Mouse (Mus musculus) embryonic facial prominence, embryonic 11.5 days (tissue): ENCODE data around the gene Naaladl2. TPM values are rescaled to one million over a fixed set of nuclear protein-coding genes. Genes with fewer than 3 reads are reported as not detected.

Experiments used
- ATAC-seq: fragments of 200-750 bp; cut with Nextera tagmentation; replicated peaks from 2 replicates; pipeline ENCODE4 v1.8.0; 2017; ENCODE audit warnings: low read depth; ENCODE audit not compliant: insufficient number of reproducible peaks, low FRiP score, low TSS enrichment
- DNase-seq: peaks from one replicate; pipeline ENCODE4 v3.0.0-alpha.2; 2015; ENCODE audit warnings: low spot score
- H3K27ac ChIP-seq: fragments of 300-500 bp; sonication (generic); replicated peaks from 2 replicates; pipeline ENCODE4 v1.5.1; 2014; ENCODE audit warnings: mild to moderate bottlenecking, low read depth, low read length, control low read depth
- H3K27me3 ChIP-seq: fragments of 300-500 bp; sonication (generic); 2 replicates; pipeline ENCODE4 v1.6.1; 2014; ENCODE audit warnings: mild to moderate bottlenecking, low read length, moderate library complexity, mixed read lengths; ENCODE audit not compliant: control insufficient read depth, insufficient read depth
- H3K36me3 ChIP-seq: fragments of 300-500 bp; sonication (generic); replicated peaks from 2 replicates; pipeline ENCODE4 v1.6.1; 2014; ENCODE audit warnings: low read depth, mild to moderate bottlenecking, low read length, moderate library complexity, mixed read lengths; ENCODE audit not compliant: control insufficient read depth, insufficient read depth
- H3K4me1 ChIP-seq: fragments of 300-500 bp; sonication (generic); 2 replicates; pipeline ENCODE4 v1.6.1; 2014; ENCODE audit warnings: low read length, mixed read lengths; ENCODE audit not compliant: control insufficient read depth, insufficient read depth
- H3K4me2 ChIP-seq: fragments of 300-500 bp; sonication (generic); 2 replicates; pipeline ENCODE4 v1.6.1; 2014; ENCODE audit warnings: low read depth, mild to moderate bottlenecking, control low read depth, low read length, moderate library complexity
- H3K4me3 ChIP-seq: fragments of 300-500 bp; sonication (generic); 2 replicates; pipeline ENCODE4 v1.5.1; 2014; ENCODE audit warnings: low read depth, low read length, control low read depth
- H3K9ac ChIP-seq: fragments of 300-500 bp; sonication (generic); replicated peaks from 2 replicates; pipeline ENCODE4 v1.6.1; 2014; ENCODE audit warnings: mild to moderate bottlenecking, control low read depth, low read length
- H3K9me3 ChIP-seq: fragments of 300-500 bp; sonication (generic); replicated peaks from 2 replicates; pipeline ENCODE4 v1.6.1; 2016; ENCODE audit warnings: mild to moderate bottlenecking, low read length, inconsistent platforms, mixed read lengths; ENCODE audit not compliant: control insufficient read depth
- WGBS: fragments of 180-500 bp; shearing (Covaris S2); extraction: QIAGEN DNeasy Blood & Tissue Kit; methylation state at CpG from one replicate; pipeline ENCODE4 v1.1.7; 2014; 5-methylcytosine and 5-hydroxymethylcytosine counted together
- polyA plus RNA-seq: library from polyadenylated mRNA; unstranded; fragments of >200 nt; fragmentation: Nextera tagmentation; extraction: Ambion mirVana; gene quantifications from 2 replicates; pipeline ENCODE4 v1.2.1, GENCODE M21; 2014

Gene Naaladl2
- polyA plus RNA-seq, 1 experiment from 2014 or later: 0.49 TPM

- H3K4me2 ChIP-seq: no peak overlapping the region
- H3K9ac ChIP-seq: no peak overlapping the region
- H3K4me3 ChIP-seq: no peak overlapping the region
- no peak for ATAC-seq
- no peak overlapping the region for H3K27ac ChIP-seq
- DNase-seq: no peak
- H3K27me3 ChIP-seq: no peaks in the 10 kb centered on the region
- H3K4me1 ChIP-seq: no peaks in the 10 kb centered on the region
- H3K36me3 ChIP-seq: no peaks in the 10 kb centered on the region
- H3K9me3 ChIP-seq: no peaks in the 10 kb centered on the region
Measured at GRCm38 (mm10) chr3:23817585-23817984, 1326.5 kb downstream of the Naaladl2 start.

GRCm38 (mm10) chr3:23758746-23759145, 1385.3 kb downstream of the Naaladl2 start:
- no peak for DNase-seq
- H3K36me3 ChIP-seq: no peaks in the 10 kb centered on the region
- no peak overlapping the region for H3K27ac ChIP-seq
- H3K27me3 ChIP-seq: no peaks in the 10 kb centered on the region
- H3K9me3 ChIP-seq: no peaks in the 10 kb centered on the region
- H3K9ac ChIP-seq: no peak overlapping the region
- 94% methylated on average over 1 of the region's 1 CpGs for WGBS
- H3K4me2 ChIP-seq: no peak overlapping the region
- no peaks in the 10 kb centered on the region for H3K4me1 ChIP-seq
- no peak for ATAC-seq
- H3K4me3 ChIP-seq: no peak overlapping the region
